Mouse (Mus musculus): ENCODE data around the gene Gorasp2. TPM values are rescaled to one million over a fixed set of nuclear protein-coding genes. Genes with fewer than 3 reads are reported as not detected.

Gene Gorasp2
- 104 to 117 TPM (median 113 TPM) in 4 replicates for total RNA-seq (2023)

DNA sequence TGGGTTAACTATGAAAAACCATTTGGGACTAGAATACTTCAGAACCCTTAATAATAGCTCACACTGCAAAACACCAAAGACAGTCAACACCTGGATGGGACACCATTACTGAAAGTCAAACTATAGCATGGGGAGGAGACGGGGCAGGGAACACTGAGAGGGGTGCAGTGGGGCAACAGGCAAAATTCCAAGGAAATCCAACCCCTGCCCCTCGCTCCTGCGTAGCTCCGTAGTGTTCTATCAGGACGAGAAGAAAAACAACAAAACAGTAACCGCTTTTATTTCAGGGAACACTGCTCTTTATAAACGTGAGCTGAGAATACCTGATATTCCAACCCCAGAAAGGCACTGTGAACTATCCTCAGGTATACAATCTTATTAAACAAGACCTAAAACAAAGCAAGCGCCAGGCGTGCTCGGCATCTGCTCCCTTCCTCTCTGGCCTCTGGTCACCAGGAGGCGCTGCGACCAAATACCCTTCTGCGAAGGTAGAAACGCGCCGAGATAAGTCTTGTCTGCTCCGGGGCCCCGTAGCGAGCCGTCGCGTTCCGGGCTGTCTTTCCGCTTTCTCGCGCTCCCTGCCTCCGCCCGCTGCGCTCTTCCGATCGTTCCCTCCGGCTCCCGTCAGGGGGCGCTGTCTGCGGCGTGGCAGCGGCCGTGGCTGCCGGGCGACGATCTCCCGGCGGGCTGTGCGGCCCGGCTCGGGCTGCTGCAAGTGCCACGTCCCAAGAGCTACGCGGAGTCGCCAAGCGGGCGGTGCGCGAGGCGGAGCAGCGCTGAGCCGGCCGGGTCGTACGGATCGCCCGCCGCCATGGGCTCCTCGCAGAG, at the start of gene Gorasp2:
Gorasp2 (plus strand) TSS at position 690 of the 828 bp plus-strand sequence.

DNA sequence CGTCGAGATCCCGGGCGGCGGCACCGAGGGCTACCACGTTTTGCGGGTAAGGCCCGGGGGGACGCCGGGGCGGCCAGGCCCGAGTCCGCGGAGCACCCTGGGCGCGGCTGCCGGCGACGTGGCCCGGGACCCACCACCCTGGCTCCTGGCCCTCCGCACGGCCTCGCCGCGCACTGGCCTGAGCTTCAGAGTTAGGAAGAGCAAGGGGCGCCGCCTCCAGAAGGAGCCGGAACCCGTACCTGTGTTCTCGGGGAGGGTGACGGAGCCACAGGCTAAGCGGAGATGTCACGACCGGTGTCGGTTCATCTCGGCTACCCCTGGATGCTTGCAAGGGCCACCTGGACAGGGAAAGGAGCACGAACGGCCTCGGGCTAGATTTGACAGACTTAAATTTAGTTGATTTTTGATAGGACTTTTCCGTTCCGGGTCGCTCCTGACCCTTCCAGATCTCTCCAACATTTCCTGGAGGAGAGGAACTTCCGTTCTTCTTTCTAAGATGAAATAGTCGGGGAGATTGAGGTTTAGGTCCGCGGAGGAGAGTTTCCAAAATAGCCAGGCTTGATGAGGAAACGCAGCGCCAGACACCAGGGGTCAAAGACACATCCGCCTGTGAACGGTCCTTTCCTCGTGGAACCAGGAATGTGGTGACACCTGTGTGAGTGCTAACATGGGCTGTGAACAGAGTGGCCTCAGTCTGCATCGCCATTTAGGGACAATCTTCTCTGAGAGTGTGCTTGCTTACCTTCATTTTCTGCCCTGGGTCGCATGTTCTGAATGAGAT, 529 bp downstream of the Gorasp2 start, which contains the start of gene Gm26558:
Gm26558 (minus strand) TSS at position 394 of the 781 bp plus-strand sequence.

Other genes starting within 250 kb of the Gorasp2 start
- not detected in 4 replicates for gene Sp5, start 186.7 kb upstream of the Gorasp2 start, total RNA-seq (2023)
- gene Erich2, start 152.8 kb upstream of the Gorasp2 start, total RNA-seq (2023) = 0.33 TPM in 1 of 4 replicates, not detected in the others
- gene Gad1, start 108.5 kb upstream of the Gorasp2 start, total RNA-seq (2023) = 13.3 to 17.2 TPM (median 15.0 TPM) in 4 replicates
- 0.72 TPM in 1 of 4 replicates, not detected in the others for gene Gm26558, start 532 bp downstream of the Gorasp2 start, total RNA-seq (2023)
- gene Tlk1, start 164.2 kb downstream of the Gorasp2 start, total RNA-seq (2023) = 77.3 to 100 TPM (median 89.3 TPM) in 4 replicates